Mouse (Mus musculus) spleen, adult 12 weeks (tissue): ENCODE data around the gene Gm21292.
"Not testable (repeated sequence)": the region's sequence is repeated elsewhere in the genome, so short reads cannot be mapped to it uniquely, and the experiment has no call there.

Experiments used
- DNase-seq: peaks from one replicate; pipeline ENCODE4 v3.0.0; 2022; ENCODE audit warnings: low spot score

Gm21292 gene

DNA sequence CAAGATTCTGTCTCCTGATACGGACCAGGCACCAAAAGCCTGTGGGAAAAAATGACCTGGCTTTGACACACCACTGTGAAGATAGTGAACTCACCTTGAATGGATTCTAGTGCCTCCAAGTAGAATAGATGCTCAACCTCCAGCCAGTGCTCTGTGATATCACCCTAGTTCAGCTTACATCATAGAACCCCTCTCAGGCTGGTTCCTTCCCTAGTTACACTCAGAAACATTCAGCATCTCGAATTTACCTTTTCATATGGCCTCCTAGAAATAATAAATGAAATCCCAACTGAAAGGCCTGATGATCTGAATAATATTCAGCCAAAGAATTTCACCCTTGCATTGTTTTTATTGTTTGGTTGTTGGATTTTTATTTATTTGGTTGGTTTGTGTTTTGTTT lies at the start of gene Gm21292:
TSS of gene Gm21292 (minus strand) at position 101 of the 400 bp plus-strand sequence.
- DNase-seq = not testable (repeated sequence)
